Mouse (Mus musculus) embryonic facial prominence, embryonic 15.5 days (tissue): ENCODE results near the gene Eci3. TPM values are rescaled to one million over a fixed set of nuclear protein-coding genes. Genes with fewer than 3 reads are reported as not detected.
"Not testable (repeated sequence)": the region's sequence is repeated elsewhere in the genome, so short reads cannot be mapped to it uniquely, and the experiment has no call there.

Experiments used
- ATAC-seq: fragments of 200-750 bp; cut with Nextera tagmentation; 2 replicates; pipeline ENCODE4 v1.8.0; 2017; ENCODE audit warnings: low read depth, moderate TSS enrichment; ENCODE audit not compliant: insufficient number of reproducible peaks, low FRiP score, low TSS enrichment
- H3K27ac ChIP-seq: fragments of 300-500 bp; sonication (generic); replicated peaks from 2 replicates; pipeline ENCODE4 v1.5.1; 2015; ENCODE audit warnings: mild to moderate bottlenecking, inconsistent platforms
- H3K27me3 ChIP-seq: fragments of 300-500 bp; sonication (generic); 2 replicates; pipeline ENCODE4 v1.6.1; 2015; ENCODE audit warnings: inconsistent platforms
- H3K36me3 ChIP-seq: fragments of 300-500 bp; sonication (generic); 2 replicates; pipeline ENCODE4 v1.6.1; 2015; ENCODE audit warnings: mild to moderate bottlenecking, inconsistent platforms
- H3K4me1 ChIP-seq: fragments of 300-500 bp; sonication (generic); 2 replicates; pipeline ENCODE4 v1.6.1; 2015; ENCODE audit warnings: inconsistent platforms
- H3K4me2 ChIP-seq: fragments of 300-500 bp; sonication (generic); replicated peaks from 2 replicates; pipeline ENCODE4 v1.6.1; 2015; ENCODE audit warnings: mild to moderate bottlenecking, inconsistent platforms
- H3K4me3 ChIP-seq: fragments of 300-500 bp; sonication (generic); replicated peaks from 2 replicates; pipeline ENCODE4 v1.5.1; 2015; ENCODE audit warnings: mild to moderate bottlenecking, inconsistent platforms
- H3K9ac ChIP-seq: fragments of 300-500 bp; sonication (generic); 2 replicates; pipeline ENCODE4 v1.6.1; 2015; ENCODE audit warnings: inconsistent platforms
- H3K9me3 ChIP-seq: fragments of 300-500 bp; sonication (generic); replicated peaks from 2 replicates; pipeline ENCODE4 v1.6.1; 2016; ENCODE audit warnings: inconsistent platforms
- WGBS: fragments of 180-500 bp; shearing (Covaris S2); methylation state at CpG from one replicate; pipeline ENCODE4 v1.1.7; 2015; 5-methylcytosine and 5-hydroxymethylcytosine counted together
- polyA plus RNA-seq: library from polyadenylated mRNA; unstranded; fragments of >200 nt; fragmentation: Nextera tagmentation; extraction: Ambion mirVana; gene quantifications from 2 replicates; pipeline ENCODE4 v1.2.1, GENCODE M21; 2015

Gene Eci3
- polyA plus RNA-seq, 1 experiment from 2014 or later: 1.1 TPM

GRCm38 (mm10) chr13:34973770-34974169 lies 10.2 kb upstream of the Eci3 start:
- no peak overlapping the region for H3K9ac ChIP-seq
- H3K36me3 ChIP-seq: peaks cover 20% of the 10 kb centered on the region
- H3K4me2 ChIP-seq: no peak overlapping the region
- no peaks in the 10 kb centered on the region for H3K9me3 ChIP-seq
- no peak overlapping the region for H3K4me3 ChIP-seq
- no peak overlapping the region for H3K27ac ChIP-seq
- no peaks in the 10 kb centered on the region for H3K4me1 ChIP-seq
- WGBS: 37% methylated on average over 1 of the region's 1 CpGs
- no peak for ATAC-seq
- no peaks in the 10 kb centered on the region for H3K27me3 ChIP-seq

GRCm38 (mm10) chr13:34973149-34973548 lies 9.5 kb upstream of the Eci3 start:
- Histone ChIP-seq H3K4me1 (no peaks in the 10 kb centered on the region), H3K27me3 (no peaks in the 10 kb centered on the region), H3K9ac (no peak overlapping the region), H3K9me3 (no peaks in the 10 kb centered on the region), H3K4me2 (no peak overlapping the region), H3K36me3 (peaks cover 14% of the 10 kb centered on the region), H3K4me3 (no peak overlapping the region), H3K27ac (no peak overlapping the region)
- WGBS: 5% methylated on average over 1 of the region's 1 CpGs
- no peak for ATAC-seq

DNA sequence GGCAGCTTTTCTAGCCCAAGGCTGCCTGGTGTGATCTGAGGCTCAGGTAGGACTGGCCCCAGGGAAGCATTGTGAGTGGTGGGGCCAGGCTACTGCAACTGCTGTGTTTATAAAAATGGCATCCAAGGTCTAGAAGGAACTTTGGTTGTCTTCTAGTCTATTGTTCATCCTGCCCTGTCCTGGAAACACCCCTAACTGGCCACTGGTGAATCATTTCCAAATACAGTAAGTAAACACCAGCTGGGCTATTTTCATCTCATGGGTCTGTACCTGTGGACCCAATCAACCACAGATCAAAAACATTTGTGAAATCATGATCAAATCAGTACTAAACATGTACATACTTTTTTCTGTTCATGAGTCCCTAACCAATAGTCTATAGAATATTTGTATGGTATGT lies 8.8 kb upstream of the Eci3 start:
- H3K4me1 ChIP-seq, H3K27ac ChIP-seq, H3K4me2 ChIP-seq, H3K9me3 ChIP-seq, H3K36me3 ChIP-seq, H3K27me3 ChIP-seq, H3K4me3 ChIP-seq, H3K9ac ChIP-seq, ATAC-seq: not testable (repeated sequence)

GRCm38 (mm10) chr13:34965647-34966046 lies 2.0 kb upstream of the Eci3 start:
- not testable (repeated sequence) for ATAC-seq, H3K4me3 ChIP-seq, H3K9me3 ChIP-seq, H3K9ac ChIP-seq, H3K4me1 ChIP-seq, H3K27ac ChIP-seq, H3K36me3 ChIP-seq, H3K4me2 ChIP-seq
- H3K27me3 ChIP-seq: peaks cover 10% of the 10 kb centered on the region
- WGBS: 63% methylated on average over 9 of the region's 9 CpGs

DNA sequence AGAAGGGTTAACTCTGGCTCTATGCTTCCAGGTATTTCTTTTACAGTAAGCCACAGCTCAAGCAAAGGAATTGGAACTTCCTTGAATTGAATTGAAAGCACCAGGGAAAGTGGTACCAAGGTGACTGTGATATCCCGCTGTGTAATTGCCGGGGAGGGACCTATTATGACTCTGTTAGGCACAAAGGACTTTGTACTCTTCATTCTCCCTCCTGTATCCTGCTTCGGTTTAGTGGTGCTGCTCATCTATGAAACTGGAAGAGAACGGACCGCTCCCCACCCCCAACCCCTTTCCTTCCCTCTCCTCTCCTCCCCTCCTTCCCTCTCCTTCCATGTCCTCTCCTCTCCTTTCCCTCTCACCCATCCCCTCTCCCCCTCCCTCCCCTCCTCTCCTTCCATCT lies 1.3 kb upstream of the Eci3 start:
- Histone ChIP-seq H3K9ac (no peak overlapping the region), H3K36me3 (no peaks in the 10 kb centered on the region), H3K4me2 (peak overlapping the region; percentile 69), H3K9me3 (no peaks in the 10 kb centered on the region), H3K27me3 (peaks cover 10% of the 10 kb centered on the region), H3K4me3 (peak overlapping the region; percentile 46), H3K4me1 (0 out of 2 replicates have a peak, but pooled peaks cover 4% of the 10 kb centered on the region), H3K27ac (no peak overlapping the region)
- WGBS: 9% methylated on average over 5 of the region's 5 CpGs
- no peak for ATAC-seq

DNA sequence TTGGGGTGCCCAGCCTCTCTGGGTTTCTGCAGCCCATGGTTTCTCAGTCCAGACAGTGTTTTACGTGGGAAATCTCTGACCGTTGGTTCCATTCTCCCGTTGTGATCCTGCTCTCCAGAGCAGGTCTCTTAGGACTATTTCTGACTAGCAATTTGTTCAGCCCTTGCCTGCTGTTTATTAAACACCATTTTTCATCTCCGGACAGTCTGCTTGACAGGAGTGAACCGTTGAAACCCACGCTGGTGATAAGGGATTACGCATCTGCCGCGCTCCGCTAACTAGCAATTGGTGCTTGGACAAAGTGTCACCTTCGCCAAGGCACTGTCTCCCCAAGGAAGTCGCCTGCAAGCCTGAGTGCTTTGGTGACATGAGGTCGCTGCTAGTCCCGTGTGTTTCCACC lies 809 bp upstream of the Eci3 start:
- H3K4me1 ChIP-seq: 0 out of 2 replicates have a peak, but pooled peaks cover 4% of the 10 kb centered on the region
- H3K4me3 ChIP-seq: peak overlapping the region; percentile 46
- H3K27me3 ChIP-seq: peaks cover 10% of the 10 kb centered on the region
- 3% methylated on average over 14 of the region's 14 CpGs for WGBS
- no peaks in the 10 kb centered on the region for H3K9me3 ChIP-seq
- peak overlapping the region; percentile 69 for H3K4me2 ChIP-seq
- ATAC-seq: no peak
- H3K27ac ChIP-seq: no peak overlapping the region
- H3K36me3 ChIP-seq: no peaks in the 10 kb centered on the region
- H3K9ac ChIP-seq: 0 out of 2 replicates have a peak overlapping the region, but pooled peaks have one; percentile 12

DNA sequence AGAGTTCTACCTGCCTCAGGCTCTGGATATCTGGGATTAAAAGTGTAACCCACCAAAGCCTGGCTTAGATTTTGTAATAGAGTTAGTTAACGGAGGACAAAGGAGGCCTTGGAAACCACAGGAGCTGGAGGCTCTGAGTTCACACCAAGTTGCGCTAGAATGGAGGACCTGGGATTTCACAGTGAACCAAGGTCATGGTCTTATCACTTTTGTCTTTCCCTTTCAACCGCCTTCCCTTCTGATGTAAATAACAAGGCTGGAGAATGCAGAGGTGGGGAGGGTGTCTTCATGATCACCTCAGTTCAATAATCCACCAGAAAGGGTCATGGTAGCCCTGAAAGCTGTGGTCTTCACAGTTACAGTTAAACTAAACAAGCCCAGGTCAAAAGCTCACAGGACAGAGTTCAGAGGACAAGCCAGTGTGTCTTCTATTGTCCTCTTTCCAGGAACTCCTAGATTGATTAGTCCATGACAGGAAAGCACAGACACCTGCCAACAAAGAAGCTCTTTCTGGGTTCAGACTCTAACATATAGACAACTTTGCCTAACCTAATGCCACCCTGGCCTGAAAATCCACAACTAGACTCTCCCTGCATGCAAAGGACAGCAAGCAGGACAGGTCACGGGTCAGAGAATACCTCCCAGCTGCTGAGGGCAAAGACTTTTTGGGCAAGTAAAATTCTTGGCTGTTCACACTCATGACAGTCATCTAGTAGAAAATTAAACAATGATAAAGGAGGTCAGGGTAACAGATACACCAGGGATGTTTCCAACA lies 2.4 kb downstream of the Eci3 start:
- 0 out of 2 replicates have a peak, but pooled peaks cover 4% of the 10 kb centered on the region for H3K4me1 ChIP-seq
- no peak overlapping the region for H3K9ac ChIP-seq
- peaks cover 10% of the 10 kb centered on the region for H3K27me3 ChIP-seq
- H3K4me3 ChIP-seq: no peak overlapping the region
- H3K36me3 ChIP-seq: no peaks in the 10 kb centered on the region
- H3K4me2 ChIP-seq: no peak overlapping the region
- H3K9me3 ChIP-seq: no peaks in the 10 kb centered on the region
- WGBS: 80% methylated on average over 4 of the region's 4 CpGs
- H3K27ac ChIP-seq: no peak overlapping the region
- no peak for ATAC-seq

GRCm38 (mm10) chr13:34958158-34958557 lies 5.5 kb downstream of the Eci3 start:
- not testable (repeated sequence) for ATAC-seq, H3K9ac ChIP-seq, H3K36me3 ChIP-seq, H3K27me3 ChIP-seq, H3K4me2 ChIP-seq, H3K27ac ChIP-seq, H3K4me3 ChIP-seq, H3K4me1 ChIP-seq, H3K9me3 ChIP-seq
- WGBS: 82% methylated on average over 3 of the region's 3 CpGs

- H3K4me1 ChIP-seq: no peaks in the 10 kb centered on the region
- 74% methylated on average over 4 of the region's 4 CpGs for WGBS
- H3K36me3 ChIP-seq: no peaks in the 10 kb centered on the region
- no peaks in the 10 kb centered on the region for H3K9me3 ChIP-seq
- no peak overlapping the region for H3K4me3 ChIP-seq
- no peak overlapping the region for H3K27ac ChIP-seq
- no peak overlapping the region for H3K4me2 ChIP-seq
- no peak overlapping the region for H3K9ac ChIP-seq
- no peaks in the 10 kb centered on the region for H3K27me3 ChIP-seq
- no peak for ATAC-seq
Measured at GRCm38 (mm10) chr13:34956901-34957300, 6.7 kb downstream of the Eci3 start.

DNA sequence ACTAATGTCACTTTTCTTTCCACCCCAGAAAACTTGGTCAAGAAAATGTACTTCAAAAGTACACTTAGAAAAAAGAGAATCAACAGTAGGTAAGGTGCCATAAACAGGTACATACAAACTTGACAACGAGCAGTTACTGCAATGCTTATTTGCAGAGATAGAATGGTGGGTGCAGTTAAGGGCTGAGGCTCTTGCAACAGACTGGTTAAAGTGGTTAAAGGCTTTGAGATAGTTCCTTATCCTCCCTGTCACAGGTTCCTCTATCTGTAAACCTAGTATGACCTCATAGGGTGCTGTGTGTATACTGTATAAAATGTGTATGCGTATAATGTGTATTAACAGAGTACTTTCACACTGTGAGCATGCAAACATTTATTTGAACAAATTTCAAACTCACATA lies 12.2 kb downstream of the Eci3 start:
- H3K27me3 ChIP-seq, ATAC-seq, H3K4me1 ChIP-seq, H3K27ac ChIP-seq, H3K9ac ChIP-seq, H3K4me2 ChIP-seq, H3K36me3 ChIP-seq, H3K4me3 ChIP-seq, H3K9me3 ChIP-seq: not testable (repeated sequence)
- 85% methylated on average over 2 of the region's 2 CpGs for WGBS

GRCm38 (mm10) chr13:34942370-34942769 lies 21.2 kb downstream of the Eci3 start:
- Histone ChIP-seq H3K4me1 (no peaks in the 10 kb centered on the region), H3K27ac (no peak overlapping the region), H3K9ac (no peak overlapping the region), H3K4me3 (no peak overlapping the region), H3K4me2 (no peak overlapping the region), H3K36me3 (no peaks in the 10 kb centered on the region), H3K27me3 (no peaks in the 10 kb centered on the region), H3K9me3 (no peaks in the 10 kb centered on the region)
- no peak for ATAC-seq
